ENCODE assay signal across 10 mouse cellular contexts in genomic region chr13:52828217-52828616, GRCm38 (mm10).
A peak's percentile ranks its signal among the peaks of the same experiment; 100 is the strongest.
DNase-seq lines count a peak whose midpoint lies in the region; ATAC-seq and TF ChIP-seq lines count a peak whose summit lies in the region.
"Had no signal": no experiment of that assay in that cellular context is flagged by ENCODE, and none has a peak within 500 bp of the region (broad histone marks: within the 10 kb centered on the region; RNA-seq: fewer than 3 reads in every experiment).

No protein-coding gene starts in this region.

- no peak overlapping the region for H3K9ac ChIP-seq in liver, embryonic 15.5 days
- H3K9ac ChIP-seq: stomach, embryonic 15.5 days had no signal

- peaks cover 74% of the 10 kb centered on the region for H3K4me1 ChIP-seq in liver, embryonic 15.5 days (replicated peaks)
- peaks cover 29% of the 10 kb centered on the region for H3K4me1 ChIP-seq in limb, embryonic 10.5 days

- DNase-seq in thymus, postnatal 14 days, result peak; percentile 16
- DNase-seq in thymus, postnatal 25 days, result no peak
- no peak for DNase-seq in left cerebral cortex, adult 2 months (ENCODE audit: extremely low spot score in 1 of 2, low spot score in 2 of 2)
- DNase-seq in limb, embryonic 10.5 days (ENCODE audit: low spot score), result no peak
- no peak for DNase-seq in heart, postnatal 36 days
- DNase-seq: cerebellum, postnatal 14 days; kidney, adult 18-20 months had no signal

- peak overlapping the region; percentile 92 for H3K27ac ChIP-seq in liver, embryonic 15.5 days (replicated peaks)
- no peak overlapping the region for H3K27ac ChIP-seq in left cerebral cortex, adult 2 months
- no peak overlapping the region for H3K27ac ChIP-seq in limb, embryonic 10.5 days
- H3K27ac ChIP-seq: stomach, embryonic 15.5 days had no signal

- TF ChIP-seq CTCF in left cerebral cortex, adult 2 months (IDR thresholded peaks at IDR 0.05), result no peak

- H3K36me3 ChIP-seq in liver, embryonic 15.5 days (replicated peaks), result no peaks in the 10 kb centered on the region
- H3K36me3 ChIP-seq in limb, embryonic 10.5 days, result 0 out of 2 replicates have a peak, but pooled peaks cover under 1% of the 10 kb centered on the region
- H3K36me3 ChIP-seq: stomach, embryonic 15.5 days had no signal

- peak overlapping the region; percentile 56 for H3K4me2 ChIP-seq in liver, embryonic 15.5 days
- H3K4me2 ChIP-seq: stomach, embryonic 15.5 days had no signal

- H3K27me3 ChIP-seq in liver, embryonic 15.5 days, result peaks cover 14% of the 10 kb centered on the region; the same call in 1 of the 2 replicates
- no peaks in the 10 kb centered on the region for H3K27me3 ChIP-seq in limb, embryonic 10.5 days (ENCODE audit: low read depth, poor library complexity, severe bottlenecking)
- H3K27me3 ChIP-seq: stomach, embryonic 15.5 days had no signal

- 20% methylated on average over 2 of the region's 2 CpGs for WGBS in liver, embryonic 15.5 days (ENCODE audit: insufficient replicate concordance)
- WGBS in limb, embryonic 10.5 days, result 66% methylated on average over 2 of the region's 2 CpGs

- intact Hi-C loops in left cerebral cortex, adult 2 months (cut with DNase I), result no loop called here
- intact Hi-C loops in heart, postnatal 36 days (cut with DNase I), result no loop called here

- peak; percentile 27; the same call in 1 of the 2 replicates for ATAC-seq in common myeloid progenitor, adult 5-6 weeks (replicated peaks; ENCODE audit: low read depth, poor library complexity, severe bottlenecking)
- ATAC-seq in liver, embryonic 15.5 days (ENCODE audit: insufficient read depth), result peak; percentile 29

- H3K9me3 ChIP-seq in liver, embryonic 15.5 days (replicated peaks), result no peaks in the 10 kb centered on the region
- no peaks in the 10 kb centered on the region for H3K9me3 ChIP-seq in limb, embryonic 10.5 days (replicated peaks)
- H3K9me3 ChIP-seq: stomach, embryonic 15.5 days had no signal

- no peak overlapping the region for H3K4me3 ChIP-seq in liver, embryonic 15.5 days (replicated peaks)
- no peak overlapping the region for H3K4me3 ChIP-seq in left cerebral cortex, adult 2 months
- no peak overlapping the region for H3K4me3 ChIP-seq in limb, embryonic 10.5 days
- H3K4me3 ChIP-seq: stomach, embryonic 15.5 days had no signal
